Mouse (Mus musculus): Measurements from ENCODE around the gene Ctrc.
"Not testable (repeated sequence)": the region's sequence is repeated elsewhere in the genome, so short reads cannot be mapped to it uniquely, and the experiment has no call there.

Ctrc gene

DNA sequence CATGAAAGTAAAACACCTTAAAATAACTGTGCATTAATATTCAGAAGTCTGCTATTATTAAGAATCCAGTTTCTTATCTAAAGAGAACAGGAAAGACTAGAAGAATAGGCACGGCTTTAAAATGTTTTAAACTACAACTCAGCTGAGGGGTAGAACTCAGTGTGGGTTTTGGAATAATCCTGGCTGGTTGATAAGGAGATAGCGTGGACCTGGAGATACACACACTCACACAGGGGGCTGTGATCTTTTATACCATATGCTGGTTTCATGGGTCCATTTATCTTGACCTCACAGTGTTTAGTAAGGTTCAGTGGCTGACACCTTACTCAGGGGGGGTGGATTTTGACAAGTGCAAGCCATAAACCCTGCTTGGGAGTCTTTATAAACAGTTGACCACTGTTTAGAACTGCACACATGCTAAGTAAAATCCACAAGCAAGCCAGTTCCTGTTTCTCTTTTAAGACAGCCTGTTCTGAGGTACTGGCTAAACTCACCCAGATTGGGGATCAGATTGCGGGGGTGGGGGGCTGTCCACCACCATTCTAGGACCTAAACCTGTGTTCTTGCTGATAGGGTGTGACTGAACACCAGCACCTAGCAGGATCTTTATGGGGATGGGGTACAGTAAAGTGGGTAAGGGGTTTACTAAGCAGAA is 56.5 kb downstream of the Ctrc start:
- in situ Hi-C loops (cut with MboI, MseI) = loop anchor here in 1 of 2 experiments (5.0 kb wide), 2 partner anchors 67 to 842 kb away; partner anchors contain the start of gene Ddi2

DNA sequence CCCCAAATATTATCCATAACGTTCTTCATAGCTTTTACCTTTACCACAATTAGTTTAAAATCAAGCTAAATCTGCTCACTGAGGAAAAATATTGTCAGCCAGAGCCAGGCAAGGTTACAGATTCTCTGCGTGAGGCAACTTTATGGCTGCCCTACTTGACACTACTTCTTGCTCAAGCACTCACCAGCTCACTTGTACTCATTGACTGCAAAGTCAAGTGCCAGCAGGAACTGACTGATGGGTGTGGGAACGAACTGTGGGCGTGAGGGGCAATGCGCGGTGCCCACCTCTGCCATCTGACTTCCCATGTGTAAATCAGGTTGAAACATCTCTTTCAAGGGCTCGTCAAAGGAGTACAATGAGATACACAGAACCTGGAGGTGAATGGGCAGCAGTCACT is 58.7 kb downstream of the Ctrc start:
- in situ Hi-C loops (cut with MboI, MseI) = no loop called here

DNA sequence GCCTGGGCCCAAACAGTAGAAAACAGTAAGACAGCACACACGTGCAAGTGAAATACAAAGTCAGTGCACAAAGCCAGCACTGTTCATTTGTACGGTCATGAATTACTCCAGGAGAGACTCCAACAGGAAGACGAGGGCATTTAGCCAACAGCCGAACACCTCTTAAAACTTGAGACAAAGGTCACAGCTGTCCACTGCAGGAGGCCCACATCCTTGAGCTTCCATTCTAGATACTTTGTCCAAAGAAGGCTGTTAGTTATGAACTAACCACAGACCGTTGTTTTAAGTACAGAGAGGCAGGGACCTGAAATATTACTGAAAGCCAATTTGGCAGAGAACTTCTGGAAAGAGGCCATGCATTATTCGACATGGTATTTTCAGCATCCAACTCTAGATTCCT is 59.1 kb downstream of the Ctrc start:
- in situ Hi-C loops (cut with MboI, MseI) = no loop called here

DNA sequence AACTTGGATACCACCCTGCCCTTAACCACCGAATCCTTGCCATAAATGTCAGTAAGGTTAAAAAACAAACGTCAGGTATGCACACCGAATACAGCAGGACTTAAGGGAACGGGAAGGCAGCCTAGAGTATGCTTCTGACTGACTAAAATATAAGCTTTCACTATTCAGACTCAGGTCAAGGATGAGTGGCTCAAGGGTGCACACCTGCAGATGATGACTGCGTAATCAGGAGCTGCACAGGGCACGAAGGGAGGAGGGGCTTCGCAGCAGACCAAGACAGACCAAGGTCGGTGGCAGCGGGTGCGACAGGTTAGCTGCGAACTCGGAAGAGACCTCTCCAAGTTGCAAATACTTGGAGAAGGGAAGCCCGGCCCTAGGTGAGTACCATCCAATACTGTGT is 60.0 kb downstream of the Ctrc start:
- in situ Hi-C loops (cut with MboI, MseI) = no loop called here

- in situ Hi-C loops (cut with MboI, MseI) = loop anchor here in 1 of 2 experiments (5.0 kb wide), 1 partner anchor 168 kb away; the partner anchor contains the start of gene Tmem82
These were observed 61.3 kb downstream of the Ctrc start for GRCm38 (mm10) chr4:141784835-141785234.

- in situ Hi-C loops (cut with MboI, MseI) = loop anchor here in 1 of 2 experiments (5.0 kb wide), 1 partner anchor 164 kb away; the partner anchor contains the start of gene Tmem82
These were observed 64.8 kb downstream of the Ctrc start for GRCm38 (mm10) chr4:141781201-141781985.

- in situ Hi-C loops (cut with MboI, MseI) = loop anchor here in 1 of 2 experiments (5.0 kb wide), 1 partner anchor 163 kb away; the partner anchor contains the start of gene Tmem82
These were observed 66.3 kb downstream of the Ctrc start for GRCm38 (mm10) chr4:141779828-141780227.

GRCm38 (mm10) chr4:141773019-141773418 is 73.1 kb downstream of the Ctrc start:
- in situ Hi-C loops (cut with MboI, MseI) = not testable (repeated sequence)

DNA sequence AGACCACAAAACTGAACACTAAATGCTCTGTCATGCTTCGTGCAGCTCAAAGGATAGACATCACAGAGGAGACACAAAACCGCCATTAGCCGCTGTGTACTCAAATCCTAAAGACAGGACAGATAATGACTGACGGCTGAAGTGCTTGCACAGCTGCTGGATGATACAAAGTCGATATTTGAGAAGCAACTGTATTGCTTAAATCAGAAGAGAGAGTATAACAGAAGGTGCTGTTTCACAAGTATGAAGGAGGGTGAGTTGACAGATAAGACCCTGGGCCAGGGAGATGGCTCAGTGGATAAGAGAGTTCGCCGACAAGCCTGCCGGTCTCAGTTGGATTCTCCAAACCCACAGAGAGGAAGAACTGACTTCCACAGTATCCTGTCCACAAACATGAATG is 74.3 kb downstream of the Ctrc start:
- in situ Hi-C loops (cut with MboI, MseI) = no loop called here

DNA sequence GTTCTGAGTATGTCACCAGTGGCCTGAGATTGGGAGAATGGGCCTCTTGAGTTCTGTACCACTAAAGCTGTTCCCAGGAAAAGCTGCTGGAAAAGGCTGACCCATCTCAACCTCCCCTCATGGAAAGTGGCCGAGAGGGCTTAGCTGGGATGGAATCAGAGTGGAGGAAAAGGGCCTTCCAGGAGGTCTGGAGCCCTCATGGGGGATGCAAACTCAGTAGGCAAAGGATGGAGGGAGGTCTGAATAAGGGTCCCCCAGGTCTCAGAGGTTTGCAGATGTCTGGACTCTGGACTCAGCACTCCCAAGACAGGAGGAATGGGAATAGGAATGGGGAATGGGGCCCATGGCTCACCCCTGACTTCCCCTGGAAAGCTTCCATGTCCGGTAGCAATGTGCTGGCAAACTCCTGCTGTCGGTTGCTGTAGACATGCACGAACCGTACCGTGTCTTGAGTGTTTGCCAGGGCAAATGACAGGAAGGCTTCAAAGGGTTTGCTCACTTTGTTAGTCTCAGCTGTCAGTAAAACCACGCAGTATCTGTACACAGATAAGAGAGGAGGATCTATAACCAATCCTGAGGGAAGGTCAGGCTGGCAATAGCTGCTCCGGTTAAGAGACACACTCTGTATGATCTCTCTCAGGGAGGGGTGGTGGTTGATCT is 76.5 kb downstream of the Ctrc start:
- in situ Hi-C loops (cut with MboI, MseI) = no loop called here

GRCm38 (mm10) chr4:141767353-141768036 is 78.7 kb downstream of the Ctrc start:
- in situ Hi-C loops (cut with MboI, MseI) = no loop called here

GRCm38 (mm10) chr4:141766668-141767352 is 79.3 kb downstream of the Ctrc start:
- in situ Hi-C loops (cut with MboI, MseI) = no loop called here

GRCm38 (mm10) chr4:141766316-141766667 is 79.9 kb downstream of the Ctrc start:
- in situ Hi-C loops (cut with MboI, MseI) = no loop called here

DNA sequence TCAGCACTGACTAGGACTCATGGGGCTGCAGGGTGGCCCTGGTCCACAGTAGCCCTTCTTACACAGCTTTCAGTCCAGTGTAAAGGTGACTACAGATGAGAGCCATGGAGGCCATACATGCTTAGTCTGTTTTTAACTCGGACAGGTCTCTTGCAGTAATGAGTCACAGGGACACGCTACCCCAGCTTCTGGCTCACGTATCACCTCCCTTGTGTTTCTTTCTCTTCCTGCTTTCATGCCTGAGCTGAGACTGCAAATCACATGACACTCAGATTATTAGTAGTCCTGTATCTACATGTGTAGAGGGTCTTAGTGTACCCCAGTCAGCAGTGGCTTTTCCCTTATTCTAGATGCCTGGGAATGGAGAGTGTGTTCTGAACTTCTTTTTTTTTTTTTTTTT is 81.2 kb downstream of the Ctrc start:
- in situ Hi-C loops (cut with MboI, MseI) = no loop called here
